Mouse (Mus musculus) liver, adult 2 months (tissue): ENCODE data around the gene Kcnh2. TPM values are rescaled to one million over a fixed set of nuclear protein-coding genes. Genes with fewer than 3 reads are reported as not detected.
A peak's percentile ranks its signal among the peaks of the same experiment; 100 is the strongest.

Experiments
- DNase-seq: peaks from one replicate; pipeline ENCODE4 v3.0.0-alpha.2; 2011; ENCODE audit warnings: low read depth, low spot score; ENCODE audit errors: extremely low read depth
- H3K27ac ChIP-seq: fragments of 200-500 bp; replicated peaks from 2 replicates; pipeline ENCODE4 v1.5.1; 2012; ENCODE audit warnings: low read depth, mild to moderate bottlenecking, control low read depth, inconsistent platforms, low read length; ENCODE audit not compliant: insufficient read depth
- H3K27me3 ChIP-seq: fragments of 200-500 bp; 2 replicates; pipeline ENCODE4 v1.6.1; 2012; ENCODE audit warnings: mild to moderate bottlenecking, moderate library complexity, low read length, inconsistent platforms; ENCODE audit not compliant: control insufficient read depth, insufficient read depth
- H3K36me3 ChIP-seq: fragments of 200-500 bp; 2 replicates; pipeline ENCODE4 v1.6.1; 2012; ENCODE audit warnings: low read length, inconsistent platforms; ENCODE audit not compliant: control insufficient read depth, insufficient read depth
- H3K4me1 ChIP-seq: fragments of 200-500 bp; 2 replicates; pipeline ENCODE4 v1.6.1; 2011; ENCODE audit warnings: low read length; ENCODE audit not compliant: control insufficient read depth, insufficient read depth
- H3K4me3 ChIP-seq: fragments of 200-500 bp; 2 replicates; pipeline ENCODE4 v1.5.1; 2011; ENCODE audit warnings: low read depth, mild to moderate bottlenecking, control low read depth, low read length, moderate library complexity; ENCODE audit not compliant: insufficient read depth
- H3K79me2 ChIP-seq: fragments of 200-500 bp; 2 replicates; pipeline ENCODE4 v1.6.1; 2012; ENCODE audit warnings: inconsistent platforms, mild to moderate bottlenecking, low read length, moderate library complexity; ENCODE audit not compliant: control insufficient read depth, insufficient read depth
- H3K9ac ChIP-seq: fragments of 200-500 bp; 2 replicates; pipeline ENCODE4 v1.6.1; 2012; ENCODE audit warnings: low read depth, mild to moderate bottlenecking, control low read depth, inconsistent platforms, low read length
- CTCF ChIP-seq: fragments of 200-500 bp; IDR thresholded peaks from 2 replicates; pipeline ENCODE4 v1.5.1; 2011; ENCODE audit warnings: low read depth, low read length, control low read depth
- POLR2A ChIP-seq: fragments of 200-500 bp; IDR thresholded peaks from 2 replicates; pipeline ENCODE4 v1.6.1; 2011; ENCODE audit warnings: low read length, control low read depth; ENCODE audit not compliant: insufficient read depth; ENCODE audit errors: extremely low read depth
- WGBS: fragments of 180-500 bp; shearing (Covaris S2); methylation state at CpG from one replicate; pipeline ENCODE4 v1.1.7; 2018; 5-methylcytosine and 5-hydroxymethylcytosine counted together
- polyA plus RNA-seq: library from polyadenylated mRNA; depleted of rRNA; stranded (reverse); fragments of >200 nt; gene quantifications from 2 replicates; pipeline ENCODE4 v1.2.3, GENCODE M21; 2012
- total RNA-seq: library from RNA; depleted of rRNA; stranded (reverse); fragments of >200 nt; gene quantifications from 2 replicates; pipeline ENCODE4 v1.2.3, GENCODE M21; 2014

Kcnh2 gene
- total and polyA plus RNA-seq, 2 experiments: not detected

GRCm38 (mm10) chr5:24319776-24320466, 31.5 kb downstream of the Kcnh2 start:
- DNase-seq: no peak
- Histone ChIP-seq H3K36me3 (no peaks in the 10 kb centered on the region), H3K9ac (no peak overlapping the region), H3K27me3 (no peaks in the 10 kb centered on the region), H3K4me1 (no peaks in the 10 kb centered on the region), H3K79me2 (no peaks in the 10 kb centered on the region), H3K27ac (no peak overlapping the region), H3K4me3 (no peak overlapping the region)
- TF ChIP-seq POLR2A (no peak), CTCF (no peak)
- WGBS: 30% methylated on average over 13 of the region's 13 CpGs

GRCm38 (mm10) chr5:24309223-24309622, 42.2 kb downstream of the Kcnh2 start:
- H3K79me2 ChIP-seq: no peaks in the 10 kb centered on the region
- 81% methylated on average over 2 of the region's 2 CpGs for WGBS
- H3K27ac ChIP-seq: no peak overlapping the region
- TF ChIP-seq CTCF: no peak
- TF ChIP-seq POLR2A: no peak
- H3K9ac ChIP-seq: no peak overlapping the region
- no peaks in the 10 kb centered on the region for H3K4me1 ChIP-seq
- DNase-seq: no peak
- H3K36me3 ChIP-seq: no peaks in the 10 kb centered on the region
- no peak overlapping the region for H3K4me3 ChIP-seq
- no peaks in the 10 kb centered on the region for H3K27me3 ChIP-seq

GRCm38 (mm10) chr5:24308621-24309020, 42.8 kb downstream of the Kcnh2 start:
- H3K36me3 ChIP-seq: no peaks in the 10 kb centered on the region
- H3K27ac ChIP-seq: no peak overlapping the region
- no peak overlapping the region for H3K4me3 ChIP-seq
- WGBS: 82% methylated on average over 7 of the region's 7 CpGs
- H3K79me2 ChIP-seq: no peaks in the 10 kb centered on the region
- TF ChIP-seq POLR2A (no peak), CTCF (no peak)
- no peaks in the 10 kb centered on the region for H3K4me1 ChIP-seq
- DNase-seq: no peak
- H3K27me3 ChIP-seq: no peaks in the 10 kb centered on the region
- H3K9ac ChIP-seq: no peak overlapping the region

- Histone ChIP-seq H3K4me1 (no peaks in the 10 kb centered on the region), H3K79me2 (no peaks in the 10 kb centered on the region), H3K36me3 (no peaks in the 10 kb centered on the region), H3K27ac (no peak overlapping the region), H3K9ac (no peak overlapping the region), H3K27me3 (no peaks in the 10 kb centered on the region), H3K4me3 (no peak overlapping the region)
- 75% methylated on average over 5 of the region's 5 CpGs for WGBS
- DNase-seq: no peak
- TF ChIP-seq POLR2A (no peak), CTCF (no peak)
Observed at GRCm38 (mm10) chr5:24307118-24307777, 44.2 kb downstream of the Kcnh2 start.

GRCm38 (mm10) chr5:24303199-24303598, 48.2 kb downstream of the Kcnh2 start:
- WGBS: 35% methylated on average over 3 of the region's 3 CpGs

GRCm38 (mm10) chr5:24299845-24300589, 51.4 kb downstream of the Kcnh2 start:
- TF ChIP-seq CTCF (no peak), POLR2A (no peak)
- WGBS: 41% methylated on average over 5 of the region's 5 CpGs
- H3K9ac ChIP-seq: no peak overlapping the region
- H3K79me2 ChIP-seq: no peaks in the 10 kb centered on the region
- no peak overlapping the region for H3K27ac ChIP-seq
- no peak for DNase-seq
- H3K4me1 ChIP-seq: no peaks in the 10 kb centered on the region
- H3K27me3 ChIP-seq: no peaks in the 10 kb centered on the region
- no peak overlapping the region for H3K4me3 ChIP-seq
- H3K36me3 ChIP-seq: no peaks in the 10 kb centered on the region

More at GRCm38 (mm10) chr5:24303199-24303598, 48.2 kb downstream of the Kcnh2 start:
- H3K9ac ChIP-seq: no peak overlapping the region
- H3K27me3 ChIP-seq: no peaks in the 10 kb centered on the region
- peak; percentile 31 for DNase-seq
- TF ChIP-seq POLR2A: no peak
- peak; percentile 78 for TF ChIP-seq CTCF
- no peak overlapping the region for H3K4me3 ChIP-seq
- H3K79me2 ChIP-seq: no peaks in the 10 kb centered on the region
- no peaks in the 10 kb centered on the region for H3K4me1 ChIP-seq
- no peak overlapping the region for H3K27ac ChIP-seq
- H3K36me3 ChIP-seq: no peaks in the 10 kb centered on the region
